Mouse (Mus musculus): ENCODE results near the gene Srd5a1.

- no peak for TF ChIP-seq CTCF (IDR thresholded peaks at IDR 0.05; ENCODE audit: control insufficient read depth, insufficient read depth, insufficient read length)
- TF ChIP-seq MAX (IDR thresholded peaks at IDR 0.05): no peak
- TF ChIP-seq CEBPB (IDR thresholded peaks at IDR 0.05; ENCODE audit: low read depth): no peak
- no peak for TF ChIP-seq MYOD1 (IDR thresholded peaks at IDR 0.05; ENCODE audit: control insufficient read depth, insufficient read length, low read depth)
- no peak for TF ChIP-seq USF1 (IDR thresholded peaks at IDR 0.05; ENCODE audit: low read depth)
These were observed 56.2 kb downstream of the Srd5a1 start for GRCm38 (mm10) chr13:69555045-69555444.
